Mouse (Mus musculus) limb, embryonic 14.5 days (tissue): ENCODE measurements around the gene Spata13. TPM values are rescaled to one million over a fixed set of nuclear protein-coding genes. Genes with fewer than 3 reads are reported as not detected.

Experiments
- ATAC-seq: fragments of 200-750 bp; cut with Nextera tagmentation; 2 replicates; pipeline ENCODE4 v1.8.0; 2017; ENCODE audit warnings: low read depth, moderate number of reproducible peaks, moderate TSS enrichment; ENCODE audit not compliant: low FRiP score
- DNase-seq: peaks from one replicate; pipeline ENCODE4 v3.0.0-alpha.2; 2015; ENCODE audit warnings: low spot score
- H3K27ac ChIP-seq: fragments of 300-500 bp; sonication (generic); replicated peaks from 2 replicates; pipeline ENCODE4 v1.5.1; 2014; ENCODE audit warnings: low read depth, mild to moderate bottlenecking, low read length, moderate library complexity, mixed read lengths
- H3K27me3 ChIP-seq: fragments of 300-500 bp; sonication (generic); 2 replicates; pipeline ENCODE4 v1.6.1; 2014; ENCODE audit warnings: low read length, mixed read lengths; ENCODE audit not compliant: control insufficient read depth, insufficient read depth
- H3K36me3 ChIP-seq: fragments of 300-500 bp; sonication (generic); 2 replicates; pipeline ENCODE4 v1.6.1; 2014; ENCODE audit warnings: mild to moderate bottlenecking, low read length, moderate library complexity, mixed read lengths; ENCODE audit not compliant: control insufficient read depth, insufficient read depth
- H3K4me1 ChIP-seq: fragments of 300-500 bp; sonication (generic); 2 replicates; pipeline ENCODE4 v1.6.1; 2014; ENCODE audit warnings: antibody characterized with exemption, low read length, mixed read lengths; ENCODE audit not compliant: control insufficient read depth, insufficient read depth
- H3K4me2 ChIP-seq: fragments of 300-500 bp; sonication (generic); replicated peaks from 2 replicates; pipeline ENCODE4 v1.6.1; 2014; ENCODE audit warnings: low read depth, mild to moderate bottlenecking, low read length, moderate library complexity; ENCODE audit not compliant: severe bottlenecking
- H3K4me3 ChIP-seq: fragments of 300-500 bp; sonication (generic); replicated peaks from 2 replicates; pipeline ENCODE4 v1.5.1; 2014; ENCODE audit warnings: low read length
- H3K9ac ChIP-seq: fragments of 300-500 bp; sonication (generic); 2 replicates; pipeline ENCODE4 v1.6.1; 2014; ENCODE audit warnings: mild to moderate bottlenecking, low read depth, low read length, moderate library complexity; ENCODE audit not compliant: severe bottlenecking
- H3K9me3 ChIP-seq: fragments of 300-500 bp; sonication (generic); 2 replicates; pipeline ENCODE4 v1.6.1; 2016; ENCODE audit warnings: low read length; ENCODE audit not compliant: control insufficient read depth
- POLR2A ChIP-seq: fragments of 200-500 bp; IDR thresholded peaks from 2 replicates; pipeline ENCODE4 v1.8.0; 2012; ENCODE audit warnings: inconsistent platforms, mild to moderate bottlenecking, moderate library complexity, borderline replicate concordance; ENCODE audit not compliant: insufficient read depth, insufficient read length; ENCODE audit errors: extremely low read depth
- WGBS: fragments of 180-500 bp; shearing (Covaris S2); extraction: QIAGEN DNeasy Blood & Tissue Kit; methylation state at CpG from one replicate; pipeline ENCODE4 v1.1.7; 2014; 5-methylcytosine and 5-hydroxymethylcytosine counted together
- polyA plus RNA-seq, 2 experiments: library from polyadenylated mRNA; depleted of rRNA in 1 of 2; stranded (reverse) in 1 of 2; unstranded in 1 of 2; fragments of >200 nt; fragmentation: Nextera tagmentation in 1 of 2; extraction: Ambion mirVana in 1 of 2; gene quantifications; 2 replicates each; pipeline versions ENCODE4 v1.2.1 to v1.2.3; 2012 to 2014

The Spata13 gene
- polyA plus RNA-seq, 2 experiments = 6.8 to 9.5 TPM

DNA sequence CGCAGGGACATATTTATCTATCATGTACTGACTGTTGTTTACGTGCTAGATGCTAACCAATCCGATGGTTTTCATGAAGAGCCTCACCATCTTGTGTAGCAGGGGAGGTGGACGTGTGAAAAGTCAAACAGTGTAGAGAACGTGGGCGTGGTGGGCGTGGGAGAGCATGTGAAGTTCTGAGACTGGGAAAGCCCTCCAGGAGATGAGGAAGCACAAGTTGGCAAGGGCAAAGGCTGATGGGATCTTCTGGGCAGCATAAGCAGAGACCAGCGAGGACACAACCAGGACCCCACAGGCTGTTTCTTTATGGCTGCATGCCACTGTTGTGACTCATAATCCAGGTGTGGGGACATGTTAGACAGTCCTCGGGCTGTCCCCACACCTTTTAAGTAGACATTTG is 5.4 kb downstream of the Spata13 start:
- no peaks in the 10 kb centered on the region for H3K36me3 ChIP-seq
- H3K27me3 ChIP-seq = peaks cover 6% of the 10 kb centered on the region; the same call in 1 of the 2 replicates
- TF ChIP-seq POLR2A = no peak
- H3K9me3 ChIP-seq = no peaks in the 10 kb centered on the region
- DNase-seq (no peak), ATAC-seq (no peak)
- WGBS = 82% methylated on average over 9 of the region's 9 CpGs
- H3K4me2 ChIP-seq = no peak overlapping the region
- peaks cover 14% of the 10 kb centered on the region for H3K4me1 ChIP-seq
- H3K27ac ChIP-seq = no peak overlapping the region
- H3K4me3 ChIP-seq = no peak overlapping the region
- no peak overlapping the region for H3K9ac ChIP-seq

DNA sequence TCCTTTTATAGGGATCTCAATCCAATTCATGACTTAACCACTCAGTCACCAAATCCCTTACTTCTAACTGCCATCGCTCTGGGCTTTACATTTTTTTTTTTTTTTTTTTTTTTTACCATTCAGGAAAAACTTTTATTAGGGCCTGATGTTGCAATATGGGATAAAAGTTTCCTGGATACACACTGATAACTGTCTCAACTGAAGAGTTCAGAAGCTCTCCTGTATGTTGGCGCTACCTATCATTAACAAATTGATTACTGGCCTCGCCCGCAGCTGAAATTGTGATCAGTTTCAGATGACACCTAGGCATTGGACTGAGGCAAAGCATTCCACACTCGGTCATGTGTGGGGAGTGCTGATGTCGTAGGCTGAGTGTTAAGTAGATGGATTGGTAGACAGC is 7.3 kb downstream of the Spata13 start:
- no peak for ATAC-seq
- no peak overlapping the region for H3K4me2 ChIP-seq
- peaks cover 6% of the 10 kb centered on the region; the same call in 1 of the 2 replicates for H3K27me3 ChIP-seq
- 79% methylated on average over 6 of the region's 6 CpGs for WGBS
- H3K27ac ChIP-seq = no peak overlapping the region
- DNase-seq = no peak
- H3K9ac ChIP-seq = no peak overlapping the region
- no peaks in the 10 kb centered on the region for H3K36me3 ChIP-seq
- no peak for TF ChIP-seq POLR2A
- no peaks in the 10 kb centered on the region for H3K9me3 ChIP-seq
- H3K4me3 ChIP-seq = no peak overlapping the region
- peaks cover 7% of the 10 kb centered on the region; the same call in 1 of the 2 replicates for H3K4me1 ChIP-seq

DNA sequence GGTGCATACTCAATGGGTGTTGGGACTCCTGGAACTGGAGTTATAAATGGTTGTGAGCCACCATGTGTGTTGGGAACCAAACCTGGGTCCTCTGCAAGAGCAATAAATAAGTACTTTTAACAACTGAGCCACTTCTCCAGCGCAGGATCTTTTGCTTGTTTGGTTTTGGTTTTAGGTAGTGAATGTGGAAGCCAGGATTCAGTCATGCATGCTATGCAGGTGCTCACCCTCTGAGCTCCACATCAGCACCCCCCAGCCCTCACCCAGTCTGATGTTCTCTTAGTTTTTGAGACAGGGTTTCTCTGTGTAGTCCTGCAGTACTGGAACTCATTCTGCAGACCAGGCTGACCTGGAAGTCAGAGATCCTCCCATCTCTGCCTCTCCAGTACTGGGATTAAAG is 8.3 kb downstream of the Spata13 start:
- no peak overlapping the region for H3K4me3 ChIP-seq
- ATAC-seq (no peak), DNase-seq (no peak)
- no peak for TF ChIP-seq POLR2A
- 88% methylated on average over 1 of the region's 1 CpGs for WGBS
- H3K36me3 ChIP-seq = no peaks in the 10 kb centered on the region
- no peak overlapping the region for H3K27ac ChIP-seq
- no peaks in the 10 kb centered on the region; the same call in 1 of the 2 replicates for H3K4me1 ChIP-seq
- H3K27me3 ChIP-seq = peaks cover 6% of the 10 kb centered on the region; the same call in 1 of the 2 replicates
- no peak overlapping the region for H3K4me2 ChIP-seq
- no peak overlapping the region for H3K9ac ChIP-seq
- H3K9me3 ChIP-seq = no peaks in the 10 kb centered on the region

DNA sequence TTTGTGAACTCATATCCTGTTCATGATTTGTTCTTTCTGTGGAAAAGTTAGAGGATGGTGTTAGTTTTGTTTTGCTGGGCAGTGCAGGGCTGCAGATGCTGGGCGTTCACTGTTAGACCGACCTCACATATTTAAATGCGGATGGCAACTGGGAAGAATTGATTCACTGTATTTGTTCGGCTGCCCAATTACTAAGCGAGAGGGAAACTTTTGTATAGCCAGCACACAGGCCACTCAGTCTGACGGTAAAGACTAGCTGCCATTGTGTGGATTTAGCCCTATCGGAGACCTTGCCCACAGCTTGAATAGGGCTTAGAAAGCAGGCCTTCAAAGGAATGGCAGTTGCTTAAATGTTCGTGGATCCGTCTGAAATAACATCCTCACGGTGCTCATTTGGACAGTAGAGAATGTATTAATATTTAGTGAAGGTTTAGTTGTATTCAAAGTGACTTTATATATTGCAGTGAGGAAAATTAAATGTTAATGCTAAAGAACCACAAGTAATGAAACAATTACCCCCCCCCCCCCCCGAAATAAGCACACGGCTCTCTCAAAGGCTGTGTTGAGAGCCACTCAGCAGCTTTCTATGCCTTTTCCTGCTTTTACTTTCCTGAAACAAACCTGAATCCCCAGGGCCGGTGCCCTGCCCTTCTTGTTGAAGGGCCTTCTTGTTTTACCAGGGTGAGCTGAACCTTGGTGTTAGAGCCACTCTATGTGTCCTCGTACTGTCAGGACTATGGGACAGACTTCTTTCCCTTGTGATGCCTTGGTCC is 9.5 kb downstream of the Spata13 start:
- 76% methylated on average over 14 of the region's 14 CpGs for WGBS
- no peaks in the 10 kb centered on the region for H3K27me3 ChIP-seq
- H3K4me2 ChIP-seq = no peak overlapping the region
- no peaks in the 10 kb centered on the region for H3K9me3 ChIP-seq
- no peak overlapping the region for H3K27ac ChIP-seq
- DNase-seq (no peak), ATAC-seq (no peak)
- no peak overlapping the region for H3K4me3 ChIP-seq
- no peak for TF ChIP-seq POLR2A
- no peaks in the 10 kb centered on the region for H3K4me1 ChIP-seq
- no peak overlapping the region for H3K9ac ChIP-seq
- H3K36me3 ChIP-seq = no peaks in the 10 kb centered on the region

DNA sequence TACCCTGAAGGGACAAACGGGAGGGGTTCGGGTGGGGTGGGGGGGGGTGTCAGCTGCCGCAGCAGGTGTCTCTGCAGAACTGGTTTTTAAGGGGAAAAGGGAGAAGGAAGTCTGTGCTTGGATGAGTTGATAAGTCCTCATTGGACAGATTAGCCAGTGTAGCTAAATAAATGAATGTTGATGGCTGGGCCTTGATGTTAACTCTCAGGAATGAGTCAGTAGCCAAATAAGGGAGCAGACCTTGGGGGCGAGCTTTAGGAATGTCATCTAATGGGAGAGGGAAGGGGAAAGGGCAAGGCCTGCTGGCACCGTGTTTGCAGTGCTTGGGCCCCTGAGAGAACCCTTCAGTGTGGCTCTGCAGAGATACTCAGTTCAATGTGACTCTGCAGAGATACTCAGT is 12.6 kb downstream of the Spata13 start:
- Histone ChIP-seq H3K4me3 (no peak overlapping the region), H3K9me3 (no peaks in the 10 kb centered on the region), H3K4me1 (no peaks in the 10 kb centered on the region), H3K27me3 (no peaks in the 10 kb centered on the region), H3K9ac (no peak overlapping the region), H3K27ac (no peak overlapping the region), H3K36me3 (no peaks in the 10 kb centered on the region), H3K4me2 (no peak overlapping the region)
- DNase-seq (no peak), ATAC-seq (no peak)
- TF ChIP-seq POLR2A = no peak
- 65% methylated on average over 5 of the region's 5 CpGs for WGBS
